Mouse (Mus musculus) lung, postnatal 4 days (tissue): ENCODE data around the gene 1700015G11Rik.

Source experiments
- DNase-seq, 2 experiments: peaks; one replicate each; pipeline ENCODE4 v3.0.0; 2021

The 1700015G11Rik gene

GRCm38 (mm10) chr7:51964681-51965080 is 50.8 kb downstream of the 1700015G11Rik start:
- no peak for DNase-seq

GRCm38 (mm10) chr7:51962219-51962952 is 53.1 kb downstream of the 1700015G11Rik start:
- DNase-seq, result no peak
